Mouse (Mus musculus) cerebellum, adult 2 months (tissue): ENCODE data around the gene Alg9.

Source experiments
- CTCF ChIP-seq: fragments of 200-500 bp; IDR thresholded peaks from 2 replicates; pipeline ENCODE4 v1.5.1; 2011; ENCODE audit warnings: low read depth, mild to moderate bottlenecking, control low read depth, low read length, moderate library complexity, borderline replicate concordance; ENCODE audit not compliant: insufficient read depth
- POLR2A ChIP-seq: fragments of 200-500 bp; IDR thresholded peaks from 2 replicates; pipeline ENCODE4 v1.6.1; 2011; ENCODE audit warnings: low read length, control low read depth, borderline replicate concordance; ENCODE audit not compliant: insufficient read depth

DNA sequence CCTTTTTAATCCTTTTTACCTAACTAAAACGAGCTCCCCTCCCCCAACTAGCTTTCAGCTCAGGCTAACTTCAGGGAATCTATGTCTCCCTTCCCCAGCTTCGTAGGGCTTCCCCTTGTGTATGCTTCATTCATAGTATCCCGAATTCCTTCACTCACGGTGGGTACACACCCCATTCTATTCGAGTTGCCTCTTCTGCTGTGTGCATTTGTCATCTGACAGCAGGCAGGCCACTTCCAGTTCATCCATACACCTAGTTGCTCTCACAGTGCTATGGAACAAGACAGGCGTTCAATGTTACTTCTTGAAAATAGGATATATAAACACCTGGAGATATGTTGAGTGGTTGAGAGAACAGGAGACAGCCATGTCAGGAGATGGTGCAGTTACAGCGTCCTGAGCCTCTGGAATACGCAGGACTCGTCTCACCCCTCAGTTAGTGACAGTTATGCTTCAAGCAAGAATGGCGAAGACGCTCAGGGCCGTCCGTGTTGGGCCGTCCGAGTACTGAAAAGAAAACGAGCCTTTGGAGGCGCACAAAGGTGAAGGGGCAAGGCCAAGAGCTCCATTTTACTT is 7.2 kb upstream of the Alg9 start:
- TF ChIP-seq POLR2A (no peak), CTCF (no peak)
